Mouse (Mus musculus): ENCODE measurements around the gene Trpm8.

The Trpm8 gene

GRCm38 (mm10) chr1:88285652-88286051 lies 8.2 kb downstream of the Trpm8 start:
- no peak for DNase-seq (ENCODE audit: low spot score)

- no peak for DNase-seq (ENCODE audit: low spot score)
These were observed 8.8 kb downstream of the Trpm8 start for GRCm38 (mm10) chr1:88286136-88286845.

GRCm38 (mm10) chr1:88286887-88287696 lies 9.6 kb downstream of the Trpm8 start:
- DNase-seq (ENCODE audit: low spot score) = no peak

- DNase-seq (ENCODE audit: low spot score) = no peak
These were observed 10.2 kb downstream of the Trpm8 start for GRCm38 (mm10) chr1:88287697-88287980.

GRCm38 (mm10) chr1:88288056-88288788 lies 10.8 kb downstream of the Trpm8 start:
- DNase-seq (ENCODE audit: low spot score) = no peak

GRCm38 (mm10) chr1:88288789-88289127 lies 11.3 kb downstream of the Trpm8 start:
- DNase-seq (ENCODE audit: low spot score) = no peak

- DNase-seq (ENCODE audit: low spot score) = no peak
These were observed 11.7 kb downstream of the Trpm8 start for GRCm38 (mm10) chr1:88289152-88289551.

GRCm38 (mm10) chr1:88289917-88290316 lies 12.5 kb downstream of the Trpm8 start:
- DNase-seq (ENCODE audit: low spot score) = no peak

GRCm38 (mm10) chr1:88290511-88290910 lies 13.1 kb downstream of the Trpm8 start:
- no peak for DNase-seq (ENCODE audit: low spot score)

GRCm38 (mm10) chr1:88291409-88292005 lies 14.0 kb downstream of the Trpm8 start:
- no peak for DNase-seq (ENCODE audit: low spot score)

GRCm38 (mm10) chr1:88292057-88292456 lies 14.6 kb downstream of the Trpm8 start:
- no peak for DNase-seq (ENCODE audit: low spot score)

GRCm38 (mm10) chr1:88294650-88295049 lies 17.2 kb downstream of the Trpm8 start:
- DNase-seq (ENCODE audit: low spot score) = no peak

- DNase-seq (ENCODE audit: low spot score) = no peak
These were observed 18.9 kb downstream of the Trpm8 start for GRCm38 (mm10) chr1:88296171-88296920.

- DNase-seq (ENCODE audit: low spot score) = no peak
These were observed 20.2 kb downstream of the Trpm8 start for GRCm38 (mm10) chr1:88297480-88298258.

- no peak for DNase-seq (ENCODE audit: low spot score)
These were observed 21.4 kb downstream of the Trpm8 start for GRCm38 (mm10) chr1:88298686-88299528.

- DNase-seq (ENCODE audit: low spot score) = no peak
These were observed 22.1 kb downstream of the Trpm8 start for GRCm38 (mm10) chr1:88299529-88299945.

GRCm38 (mm10) chr1:88300301-88301050 lies 23.0 kb downstream of the Trpm8 start:
- DNase-seq (ENCODE audit: low spot score) = no peak

- no peak for DNase-seq (ENCODE audit: low spot score)
These were observed 23.9 kb downstream of the Trpm8 start for GRCm38 (mm10) chr1:88301121-88302014.
